Mouse (Mus musculus) T-cell, adult 2 months (primary cell): ENCODE data around the gene Hoxd13.

Source experiments
- DNase-seq: peaks from one replicate; pipeline ENCODE4 v3.0.0; 2022; ENCODE audit warnings: low spot score

The Hoxd13 gene

GRCm38 (mm10) chr2:74667842-74668357, at the start of gene Hoxd13:
Gene Hoxd13, plus strand, starts transcription at chr2:74668310.
- no peak for DNase-seq

DNA sequence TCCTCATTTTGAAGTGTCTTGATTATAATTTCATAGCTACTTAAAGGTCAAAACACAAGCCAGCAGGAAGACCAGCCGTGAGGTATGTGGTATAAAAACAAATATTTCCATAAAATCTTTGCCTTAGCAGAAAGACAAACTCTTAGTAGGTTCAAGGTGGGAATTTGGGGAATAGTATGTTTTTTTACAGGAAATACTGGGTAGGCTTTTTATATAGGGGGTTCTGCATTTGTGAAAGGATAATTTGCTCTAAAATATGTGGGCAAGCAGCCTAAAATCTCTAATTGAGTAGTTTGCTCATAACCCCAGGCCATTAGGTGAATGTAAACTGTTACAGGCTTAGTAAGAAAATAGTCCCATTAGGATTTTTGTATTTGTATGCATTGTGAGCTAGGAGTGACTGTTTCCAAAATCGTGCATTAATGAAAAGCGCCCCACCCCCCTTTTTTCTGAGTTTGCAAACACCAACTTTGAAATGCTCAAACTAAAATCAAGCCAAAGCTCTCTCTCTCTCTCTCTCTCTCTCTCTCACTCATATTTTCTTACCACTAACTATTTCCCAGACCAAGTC, 48.3 kb upstream of the Hoxd13 start:
- no peak for DNase-seq

DNA sequence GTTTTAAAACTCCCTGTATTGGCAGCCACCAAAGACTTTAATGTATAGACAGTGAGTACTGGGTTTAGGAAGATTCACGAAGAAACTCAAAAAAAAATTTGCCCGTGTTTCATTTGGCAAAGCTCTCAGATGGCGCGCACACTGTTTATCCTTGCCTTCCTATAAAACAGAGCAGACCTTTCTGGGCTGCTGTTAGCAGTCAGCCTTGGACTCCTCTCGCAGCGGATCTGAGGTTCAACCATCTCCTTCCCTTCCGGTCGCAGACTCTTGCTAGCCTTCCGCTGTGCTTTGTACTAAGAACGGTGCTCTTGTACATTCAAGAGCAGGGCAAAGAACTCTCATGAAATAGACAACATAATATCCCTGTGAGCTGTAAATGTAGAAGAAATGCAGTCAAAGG, 47.7 kb upstream of the Hoxd13 start:
- no peak for DNase-seq

GRCm38 (mm10) chr2:74635412-74635811, 32.7 kb upstream of the Hoxd13 start:
- DNase-seq, result no peak

GRCm38 (mm10) chr2:74642431-74642830, 25.7 kb upstream of the Hoxd13 start:
- no peak for DNase-seq

GRCm38 (mm10) chr2:74645631-74646030, 22.5 kb upstream of the Hoxd13 start:
- DNase-seq, result no peak

- DNase-seq, result no peak
Observed at GRCm38 (mm10) chr2:74647082-74647864, 20.8 kb upstream of the Hoxd13 start.

DNA sequence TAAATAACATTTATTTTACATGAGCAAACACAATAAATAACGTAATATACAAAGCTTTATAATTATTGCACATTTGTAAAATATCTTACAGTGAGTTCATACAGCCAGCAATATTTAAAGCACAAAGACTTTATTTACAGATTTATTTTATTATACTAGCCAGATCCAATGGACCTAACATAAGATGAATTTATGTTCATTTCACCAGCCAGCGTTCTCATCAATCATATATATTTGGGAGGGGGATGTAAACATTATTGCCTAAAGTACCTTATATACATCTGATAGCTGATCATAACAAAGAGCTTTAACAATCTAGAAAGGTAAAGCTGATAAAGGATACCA, 15.1 kb upstream of the Hoxd13 start:
- no peak for DNase-seq

GRCm38 (mm10) chr2:74653781-74654535, 14.2 kb upstream of the Hoxd13 start:
- DNase-seq, result no peak

DNA sequence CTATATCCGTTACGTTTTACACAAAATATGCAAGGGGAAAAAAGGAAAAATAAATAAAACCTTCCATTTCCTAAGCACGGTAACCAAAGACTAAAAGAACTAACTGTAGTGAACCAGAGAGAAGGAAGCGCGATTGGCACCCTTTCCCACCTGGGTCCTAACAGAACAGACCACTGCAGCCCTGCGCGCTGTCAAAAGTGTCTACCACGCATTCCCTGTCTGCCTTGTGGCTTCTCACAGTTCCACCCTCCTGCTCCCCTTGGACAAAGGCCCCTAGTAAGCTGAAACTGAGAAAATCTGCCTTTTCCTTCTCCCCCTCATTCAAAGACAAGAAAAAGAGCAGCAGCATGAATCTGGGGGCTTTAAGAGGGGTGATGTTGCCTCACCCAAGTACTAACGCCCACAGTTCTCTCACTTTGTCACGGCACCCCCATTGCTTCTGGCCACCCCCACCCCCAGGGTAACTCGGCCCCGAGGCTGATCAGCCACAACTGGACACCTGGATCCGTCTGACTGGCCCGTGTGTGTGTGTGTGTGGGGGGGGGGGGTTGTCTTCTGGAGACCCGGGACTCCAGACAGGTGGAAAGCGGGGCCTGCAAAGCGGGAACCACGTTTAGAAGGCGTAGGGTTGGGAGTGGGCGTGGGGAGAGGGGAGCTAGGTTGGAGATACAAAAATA, 13.2 kb upstream of the Hoxd13 start:
- no peak for DNase-seq

GRCm38 (mm10) chr2:74655420-74655781, 12.7 kb upstream of the Hoxd13 start:
- DNase-seq, result peak; percentile 18

- peak; percentile 43 for DNase-seq
Observed at GRCm38 (mm10) chr2:74655821-74656631, 12.1 kb upstream of the Hoxd13 start.

- no peak for DNase-seq
Observed at GRCm38 (mm10) chr2:74656632-74657021, 11.5 kb upstream of the Hoxd13 start.

DNA sequence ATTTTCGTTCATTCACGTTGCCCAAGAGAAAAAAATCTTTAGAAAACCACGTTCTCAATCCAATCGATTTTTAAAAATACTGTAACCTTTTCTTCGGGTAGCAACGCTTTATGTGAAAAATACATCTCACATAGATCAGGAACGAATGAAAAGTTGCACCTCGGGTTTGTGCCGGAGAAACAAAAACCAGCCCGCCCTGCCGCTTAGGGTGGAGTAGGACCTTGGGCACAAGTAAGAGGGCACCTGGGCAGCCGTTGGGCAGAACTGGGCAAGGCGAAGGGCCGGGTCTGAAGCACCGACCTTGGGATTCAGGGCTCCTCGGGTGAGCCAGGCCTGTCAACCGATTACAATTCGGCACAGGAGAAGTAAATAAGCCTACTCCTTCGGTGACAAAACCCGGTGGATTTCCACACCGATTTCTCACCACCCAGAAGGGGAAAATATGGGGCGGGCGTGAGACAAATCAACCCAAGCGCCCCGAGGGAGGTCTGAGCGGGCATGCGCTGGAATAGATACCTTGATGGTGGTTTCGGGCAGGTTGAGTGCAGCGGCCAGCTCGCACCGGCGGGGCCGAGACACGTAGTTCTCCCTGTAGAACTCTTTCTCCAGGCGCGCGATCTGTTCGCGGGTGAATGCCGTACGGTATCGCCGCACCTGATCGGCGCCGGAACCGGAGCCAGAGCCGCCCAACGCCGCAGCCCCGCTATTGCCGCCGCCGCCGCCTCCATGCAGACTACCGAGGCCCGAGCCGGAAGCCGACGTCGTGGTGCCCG, 10.7 kb upstream of the Hoxd13 start:
- peak; percentile 33 for DNase-seq

DNA sequence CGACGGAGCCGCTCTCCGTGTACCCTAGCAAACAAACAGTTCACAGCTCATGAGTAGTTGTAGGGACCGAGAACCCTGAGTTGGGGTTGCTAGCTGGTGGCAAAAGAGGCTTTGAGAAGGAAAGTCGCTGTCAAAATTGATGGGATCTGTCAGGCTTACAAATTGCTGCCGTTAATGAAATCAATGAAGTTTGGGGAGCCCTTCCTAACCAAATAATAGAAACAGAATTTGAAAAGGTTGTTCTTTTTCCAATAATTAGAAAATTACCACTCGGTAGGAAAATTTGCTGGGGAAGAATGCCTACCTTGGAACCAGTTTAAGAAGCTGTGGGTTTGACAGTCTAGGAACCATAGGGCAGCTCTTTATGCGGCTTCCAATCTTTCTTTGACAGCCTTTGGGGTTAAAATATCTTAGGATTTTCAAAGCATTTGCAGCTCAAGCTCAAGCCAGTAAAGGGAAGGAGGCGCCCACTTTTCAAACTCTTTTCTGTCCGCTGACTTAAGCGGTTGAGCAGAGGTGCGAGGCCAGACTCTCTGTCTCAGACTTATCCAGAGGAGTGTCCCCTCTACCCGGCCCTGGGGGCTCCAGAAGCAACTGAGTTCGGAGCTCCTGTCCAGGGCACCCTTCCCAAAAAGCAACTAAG, 10.0 kb upstream of the Hoxd13 start:
- DNase-seq, result no peak

- DNase-seq, result no peak
Observed at GRCm38 (mm10) chr2:74658667-74659371, 9.3 kb upstream of the Hoxd13 start.

DNA sequence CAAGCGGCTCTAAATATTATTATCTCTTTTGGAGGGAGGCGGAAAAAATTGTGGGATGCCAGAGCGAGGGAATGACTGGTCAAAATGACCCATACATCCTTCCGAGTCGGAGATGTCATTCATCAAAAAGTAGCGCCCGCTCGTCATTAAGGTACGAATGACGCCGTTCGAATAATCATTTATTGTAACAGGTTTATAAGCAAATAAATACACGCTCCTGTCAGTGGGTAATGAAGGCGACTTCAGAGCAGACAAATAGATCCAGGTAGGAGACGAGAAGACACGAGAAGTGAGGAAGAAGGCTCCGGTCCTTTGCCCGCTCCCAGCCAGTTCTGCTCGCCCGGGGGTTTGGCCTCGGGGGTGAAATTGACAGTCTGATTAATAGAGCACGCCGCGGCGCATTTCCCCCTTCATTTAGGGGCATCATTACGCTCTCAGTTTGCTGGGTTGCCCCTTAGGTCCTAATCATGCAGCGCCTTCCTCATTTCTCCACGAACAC, 8.6 kb upstream of the Hoxd13 start, which contains the start of gene Evx2:
Gene Evx2 (minus strand): TSS at position 51 of the 499 bp plus-strand sequence.
- no peak for DNase-seq

DNA sequence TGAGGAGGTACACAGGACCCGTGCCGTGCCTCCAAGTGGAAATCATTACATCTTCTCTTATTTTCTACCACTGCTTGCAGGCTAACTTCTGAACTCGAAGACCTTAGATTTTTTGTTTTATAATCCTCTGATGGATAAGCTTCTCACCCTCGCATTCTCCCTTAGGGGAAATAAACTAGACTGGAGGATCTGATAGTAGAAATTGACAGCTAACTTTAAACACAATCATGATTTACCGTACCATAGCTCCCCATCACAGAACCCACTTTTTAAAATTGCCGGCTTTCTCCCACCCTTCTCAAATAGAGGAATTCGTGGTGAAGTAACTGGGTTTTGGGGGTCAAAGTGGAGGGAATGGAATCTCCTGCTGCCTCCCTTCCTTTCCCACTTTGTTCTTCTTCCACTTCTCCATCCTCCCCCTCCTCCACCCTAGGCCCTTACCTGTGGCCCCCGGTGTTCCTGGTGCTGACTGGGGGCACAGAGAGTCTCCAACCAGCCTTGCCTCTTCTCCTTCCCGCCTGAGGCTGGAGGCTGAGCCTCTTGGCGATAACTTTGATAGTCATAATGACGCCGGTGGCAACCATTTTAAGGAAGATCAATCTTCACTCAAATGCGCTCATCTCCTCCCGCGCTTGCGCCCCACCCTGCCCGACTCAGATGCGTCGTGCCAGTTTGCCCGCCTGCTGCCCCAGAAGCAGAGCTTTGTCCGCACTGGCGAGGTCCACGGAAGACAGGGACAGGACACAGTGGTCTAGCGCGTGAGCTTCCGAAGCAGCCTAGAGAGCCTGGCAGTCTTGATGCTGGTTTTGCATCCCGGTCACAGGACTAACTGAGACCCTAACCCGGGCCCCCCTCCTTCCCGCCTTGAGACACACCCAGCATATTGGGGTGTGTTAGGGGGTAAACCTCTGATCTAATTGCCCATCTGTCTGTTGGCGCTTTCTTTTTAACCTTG, 7.4 kb upstream of the Hoxd13 start:
- DNase-seq, result no peak
